Mouse (Mus musculus): Measurements from ENCODE around the gene Zfp523. TPM values are rescaled to one million over a fixed set of nuclear protein-coding genes. Genes with fewer than 3 reads are reported as not detected.

Gene Zfp523
- polyA plus RNA-seq, 1 experiment = 71.9 TPM

DNA sequence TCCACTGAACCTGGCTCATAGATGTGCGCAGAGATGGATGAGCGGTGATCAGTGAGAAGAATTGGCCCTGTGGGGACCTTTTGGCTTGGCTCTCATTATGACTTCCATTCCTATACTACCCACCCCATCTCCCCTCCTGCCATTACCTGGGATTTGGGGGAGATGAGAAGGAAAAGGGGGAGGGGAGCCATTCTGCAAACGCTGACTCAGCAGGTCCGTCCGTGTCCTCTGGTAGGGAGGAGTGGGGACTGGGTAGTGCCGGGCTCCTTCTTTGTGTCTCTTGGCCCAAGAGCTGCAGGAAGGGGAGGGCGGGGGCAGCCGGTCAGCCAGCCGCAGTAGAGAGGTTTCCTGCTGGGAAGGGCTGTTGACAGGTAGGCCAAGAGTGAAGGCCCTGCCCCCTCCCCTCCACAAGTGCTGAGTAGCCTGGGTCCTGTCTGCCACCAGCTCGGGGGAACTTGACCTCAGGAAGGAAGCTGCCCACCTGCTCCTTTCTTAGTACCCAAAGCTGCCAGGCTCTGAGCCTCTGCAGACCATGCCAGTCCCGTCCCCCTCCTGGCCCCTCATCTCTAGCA is 15.5 kb upstream of the Zfp523 start:
- no peak for DNase-seq
- H3K4me1 ChIP-seq (ENCODE audit: control insufficient read depth, insufficient read depth, low read length) = peaks cover 3% of the 10 kb centered on the region; the same call in 1 of the 2 replicates
- no peak overlapping the region for H3K4me3 ChIP-seq (replicated peaks; ENCODE audit: insufficient read depth, low read depth, low read length)
- H3K27ac ChIP-seq (ENCODE audit: insufficient read depth, low read length) = no peak overlapping the region
- TF ChIP-seq POLR2A (IDR thresholded peaks at IDR 0.05; ENCODE audit: borderline replicate concordance, insufficient read depth, low read length) = no peak
- no peak for TF ChIP-seq CTCF (IDR thresholded peaks at IDR 0.05; ENCODE audit: borderline replicate concordance, insufficient read depth, low read depth, low read length)
- 35% methylated on average over 11 of the region's 11 CpGs for WGBS
- no peaks in the 10 kb centered on the region for H3K27me3 ChIP-seq (ENCODE audit: control insufficient read depth, insufficient read depth, low read length)

DNA sequence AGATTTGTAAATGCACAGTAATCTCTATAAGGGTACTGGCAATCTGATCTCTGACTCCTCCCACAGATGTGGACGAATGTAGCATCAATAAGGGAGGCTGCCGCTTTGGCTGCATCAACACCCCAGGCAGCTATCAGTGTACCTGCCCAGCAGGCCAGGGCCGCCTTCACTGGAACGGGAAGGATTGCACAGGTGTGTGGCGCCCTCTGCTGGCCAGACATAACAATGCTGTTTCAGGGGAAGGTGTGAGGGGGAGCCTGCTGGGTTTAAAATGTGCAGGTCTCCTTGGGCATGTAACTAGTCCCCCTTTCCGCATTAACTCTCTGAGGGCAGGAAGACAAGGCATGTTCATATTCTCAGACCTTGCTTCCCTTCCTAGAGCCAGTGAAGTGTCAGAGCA is 13.3 kb upstream of the Zfp523 start:
- Histone ChIP-seq H3K4me3 (replicated peaks; ENCODE audit: insufficient read depth, low read depth, low read length) (no peak overlapping the region), H3K27me3 (ENCODE audit: control insufficient read depth, insufficient read depth, low read length) (no peaks in the 10 kb centered on the region), H3K4me1 (ENCODE audit: control insufficient read depth, insufficient read depth, low read length) (peaks cover 3% of the 10 kb centered on the region; the same call in 1 of the 2 replicates), H3K27ac (ENCODE audit: insufficient read depth, low read length) (no peak overlapping the region)
- 4% methylated on average over 6 of the region's 6 CpGs for WGBS
- TF ChIP-seq CTCF (IDR thresholded peaks at IDR 0.05; ENCODE audit: borderline replicate concordance, insufficient read depth, low read depth, low read length) (peak; percentile 96), POLR2A (IDR thresholded peaks at IDR 0.05; ENCODE audit: borderline replicate concordance, insufficient read depth, low read length) (no peak)
- peak; percentile 70 to 82 for DNase-seq

DNA sequence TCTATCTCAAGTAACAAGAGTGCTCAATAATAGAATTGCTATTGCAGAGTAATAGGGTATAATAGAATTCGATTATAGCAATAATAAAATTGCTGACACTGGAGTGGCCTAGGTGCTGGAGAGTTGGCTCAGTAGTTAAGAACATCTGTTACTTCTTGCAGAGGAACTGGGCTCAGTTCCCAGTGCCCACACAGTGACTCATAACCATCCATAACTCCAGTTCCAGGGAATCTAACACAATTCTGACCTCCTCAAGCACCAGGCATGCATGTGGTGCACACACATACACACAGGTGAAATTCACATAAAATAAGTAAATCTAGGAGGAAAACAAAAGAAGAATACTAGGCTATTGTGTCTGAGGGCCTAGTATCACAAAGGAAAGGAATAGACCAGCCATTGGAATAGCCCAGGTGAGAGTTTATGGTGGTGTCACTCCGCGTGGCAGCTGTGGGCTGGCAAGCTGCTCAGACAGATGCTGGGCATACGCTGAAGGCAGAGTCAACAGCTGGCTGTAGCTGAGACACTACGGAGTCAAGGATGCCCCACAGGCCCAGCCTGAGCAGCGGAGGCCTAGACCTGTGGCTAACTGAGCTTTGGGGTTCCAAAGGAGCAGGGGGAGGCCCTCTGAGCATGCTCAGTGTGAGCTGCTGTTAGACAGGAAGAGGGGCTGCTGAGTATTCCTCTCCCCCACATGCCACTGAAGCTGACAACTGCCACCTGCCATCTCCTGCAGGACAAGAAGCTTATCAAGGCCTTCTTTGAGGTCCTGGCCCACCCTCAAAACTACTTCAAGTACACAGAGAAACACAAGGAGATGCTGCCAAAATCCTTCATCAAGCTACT is 6.2 kb upstream of the Zfp523 start:
- TF ChIP-seq POLR2A (IDR thresholded peaks at IDR 0.05; ENCODE audit: borderline replicate concordance, insufficient read depth, low read length) (no peak), CTCF (IDR thresholded peaks at IDR 0.05; ENCODE audit: borderline replicate concordance, insufficient read depth, low read depth, low read length) (no peak)
- Histone ChIP-seq H3K27me3 (ENCODE audit: control insufficient read depth, insufficient read depth, low read length) (no peaks in the 10 kb centered on the region), H3K27ac (ENCODE audit: insufficient read depth, low read length) (no peak overlapping the region), H3K4me1 (ENCODE audit: control insufficient read depth, insufficient read depth, low read length) (no peaks in the 10 kb centered on the region; the same call in 1 of the 2 replicates), H3K4me3 (replicated peaks; ENCODE audit: insufficient read depth, low read depth, low read length) (no peak overlapping the region)
- WGBS = 67% methylated on average over 6 of the region's 6 CpGs
- peak in 1 of 2 experiments; percentile 46 for DNase-seq

DNA sequence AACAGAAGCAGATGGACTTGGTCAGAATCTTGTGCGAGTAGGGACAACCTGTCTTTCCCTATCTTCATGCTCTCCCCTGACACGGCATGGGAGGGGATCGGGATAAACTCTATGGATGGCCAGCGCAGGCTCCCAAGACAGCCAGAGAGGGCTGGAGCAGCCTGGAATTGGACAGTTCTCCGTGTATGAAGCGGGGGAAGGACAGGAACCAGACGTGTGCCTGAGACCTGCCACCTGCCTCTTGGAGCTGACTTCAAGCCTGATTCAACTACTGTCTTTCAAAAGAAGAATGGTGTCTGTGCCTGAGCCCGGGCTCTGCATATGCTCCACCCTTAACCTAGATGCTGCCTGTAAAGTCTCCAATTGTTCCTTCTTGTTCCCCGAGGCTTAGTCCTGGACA is 4.2 kb upstream of the Zfp523 start:
- no peaks in the 10 kb centered on the region for H3K27me3 ChIP-seq (ENCODE audit: control insufficient read depth, insufficient read depth, low read length)
- TF ChIP-seq CTCF (IDR thresholded peaks at IDR 0.05; ENCODE audit: borderline replicate concordance, insufficient read depth, low read depth, low read length) = no peak
- no peak for TF ChIP-seq POLR2A (IDR thresholded peaks at IDR 0.05; ENCODE audit: borderline replicate concordance, insufficient read depth, low read length)
- no peak overlapping the region for H3K27ac ChIP-seq (ENCODE audit: insufficient read depth, low read length)
- WGBS = 48% methylated on average over 9 of the region's 9 CpGs
- no peak overlapping the region for H3K4me3 ChIP-seq (replicated peaks; ENCODE audit: insufficient read depth, low read depth, low read length)
- no peaks in the 10 kb centered on the region; the same call in 1 of the 2 replicates for H3K4me1 ChIP-seq (ENCODE audit: control insufficient read depth, insufficient read depth, low read length)
- no peak for DNase-seq

DNA sequence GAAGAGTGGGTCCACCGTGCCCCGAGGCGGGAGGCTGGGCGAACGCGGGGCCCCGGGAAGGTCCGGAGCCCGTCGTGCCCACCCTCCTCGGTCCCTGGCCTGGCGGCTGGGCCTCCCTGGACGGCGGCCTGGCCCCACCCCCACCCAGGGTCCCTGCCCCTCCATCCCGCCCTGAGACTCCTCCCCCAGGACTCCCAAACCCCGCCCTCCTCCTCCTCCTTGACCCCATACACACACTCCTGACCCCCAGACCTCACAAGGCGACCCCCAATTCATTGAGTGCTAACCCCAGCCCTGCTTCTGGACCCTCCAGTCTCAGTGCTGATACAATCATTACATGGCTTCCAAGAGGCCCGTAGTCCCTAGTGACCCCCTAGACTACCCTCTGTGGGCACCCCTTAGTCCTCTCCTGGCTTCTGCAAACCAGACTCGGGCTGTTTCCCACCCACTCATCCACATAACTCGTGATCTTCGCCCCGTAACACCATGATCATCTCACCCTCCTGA is 664 bp downstream of the Zfp523 start:
- Histone ChIP-seq H3K27me3 (ENCODE audit: control insufficient read depth, insufficient read depth, low read length) (no peaks in the 10 kb centered on the region), H3K4me1 (ENCODE audit: control insufficient read depth, insufficient read depth, low read length) (peaks cover 6% of the 10 kb centered on the region; the same call in 1 of the 2 replicates), H3K4me3 (replicated peaks; ENCODE audit: insufficient read depth, low read depth, low read length) (peak overlapping the region; percentile 99), H3K27ac (ENCODE audit: insufficient read depth, low read length) (peak overlapping the region; percentile 85)
- 3% methylated on average over 20 of the region's 22 CpGs for WGBS
- TF ChIP-seq POLR2A (IDR thresholded peaks at IDR 0.05; ENCODE audit: borderline replicate concordance, insufficient read depth, low read length) = no peak
- no peak for TF ChIP-seq CTCF (IDR thresholded peaks at IDR 0.05; ENCODE audit: borderline replicate concordance, insufficient read depth, low read depth, low read length)
- DNase-seq = no peak

DNA sequence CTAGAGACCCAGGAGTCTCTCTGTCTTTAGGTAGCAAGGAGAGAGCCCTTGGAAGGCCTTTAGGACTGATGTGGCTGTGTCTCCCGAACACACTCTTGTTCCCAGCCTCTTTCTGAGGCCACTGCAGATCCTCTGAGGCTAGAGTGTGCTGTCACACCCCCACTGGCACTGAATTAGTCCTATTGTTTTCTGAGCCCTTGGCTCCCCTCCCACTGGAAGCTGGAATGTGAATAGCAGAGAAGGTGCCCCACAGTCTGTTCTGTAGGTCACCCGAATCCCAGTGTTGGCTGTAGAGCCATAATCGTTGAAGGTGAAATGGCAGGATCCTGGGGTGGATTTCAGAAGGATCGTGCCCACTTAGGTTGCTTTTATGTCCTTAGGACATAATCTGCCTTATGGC is 3.4 kb downstream of the Zfp523 start:
- peaks cover 8% of the 10 kb centered on the region for H3K4me1 ChIP-seq (ENCODE audit: control insufficient read depth, insufficient read depth, low read length)

DNA sequence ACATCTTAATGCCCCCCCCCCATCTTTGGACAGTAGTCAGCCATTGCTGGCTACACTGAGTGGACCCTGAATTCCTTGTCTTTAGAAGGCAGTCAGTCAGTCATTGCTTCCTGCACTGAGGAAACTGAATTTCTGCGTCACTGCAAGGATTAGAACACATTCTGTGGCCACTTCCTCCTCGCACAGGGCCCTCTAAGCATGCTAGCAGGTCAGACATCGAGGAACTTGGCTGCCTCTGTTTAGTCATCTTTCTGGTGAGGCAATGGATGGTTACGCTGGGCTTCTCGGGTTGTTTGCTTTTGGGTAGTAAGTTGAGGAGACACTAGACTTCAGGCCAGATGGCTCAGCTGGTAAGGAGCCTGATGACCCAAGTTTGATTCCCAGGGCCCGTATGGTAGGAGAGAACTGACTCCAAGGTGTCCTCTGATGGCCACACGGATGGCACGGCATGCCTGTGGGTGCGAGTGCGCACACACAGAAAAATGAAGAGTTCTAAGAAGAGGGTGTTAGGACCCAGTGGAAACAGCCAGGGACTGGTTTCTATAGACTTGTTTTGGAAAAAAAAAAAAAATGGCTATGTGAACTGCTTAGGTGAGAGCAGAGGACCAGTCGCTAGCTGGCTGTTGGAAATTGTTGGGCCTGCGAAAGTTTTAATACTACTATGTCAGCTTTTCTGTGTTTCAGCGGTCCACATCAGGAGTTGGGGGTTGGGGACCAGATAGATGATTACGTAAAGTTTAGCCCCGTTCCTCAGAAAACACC is 4.0 kb downstream of the Zfp523 start:
- H3K4me1 ChIP-seq (ENCODE audit: control insufficient read depth, insufficient read depth, low read length) = peaks cover 13% of the 10 kb centered on the region
- no peak for TF ChIP-seq POLR2A (IDR thresholded peaks at IDR 0.05; ENCODE audit: borderline replicate concordance, insufficient read depth, low read length)
- TF ChIP-seq CTCF (IDR thresholded peaks at IDR 0.05; ENCODE audit: borderline replicate concordance, insufficient read depth, low read depth, low read length) = no peak
- 83% methylated on average over 15 of the region's 15 CpGs for WGBS
- H3K27me3 ChIP-seq (ENCODE audit: control insufficient read depth, insufficient read depth, low read length) = no peaks in the 10 kb centered on the region
- DNase-seq = no peak
- H3K27ac ChIP-seq (ENCODE audit: insufficient read depth, low read length) = no peak overlapping the region
- H3K4me3 ChIP-seq (replicated peaks; ENCODE audit: insufficient read depth, low read depth, low read length) = no peak overlapping the region

More for the DNA sequence above, 3.4 kb downstream of the Zfp523 start:
- no peak overlapping the region for H3K4me3 ChIP-seq (replicated peaks; ENCODE audit: insufficient read depth, low read depth, low read length)
- no peak for DNase-seq
- no peaks in the 10 kb centered on the region for H3K27me3 ChIP-seq (ENCODE audit: control insufficient read depth, insufficient read depth, low read length)
- H3K27ac ChIP-seq (ENCODE audit: insufficient read depth, low read length) = no peak overlapping the region
- 57% methylated on average over 4 of the region's 4 CpGs for WGBS
- TF ChIP-seq CTCF (IDR thresholded peaks at IDR 0.05; ENCODE audit: borderline replicate concordance, insufficient read depth, low read depth, low read length) (no peak), POLR2A (IDR thresholded peaks at IDR 0.05; ENCODE audit: borderline replicate concordance, insufficient read depth, low read length) (no peak)

Data from cerebellum, adult 2 months (tissue).